In genomic region chr4:108318649-108319615, GRCm38 (mm10) we compare ENCODE assay signal across 8 mouse cellular contexts. TPM values are rescaled to one million over a fixed set of nuclear protein-coding genes. Genes with fewer than 3 reads are reported as not detected.
A peak's percentile ranks its signal among the peaks of the same experiment; 100 is the strongest.
DNase-seq lines count a peak whose midpoint lies in the region; ATAC-seq and TF ChIP-seq lines count a peak whose summit lies in the region.

No protein-coding gene starts in this region.

- TF ChIP-seq CTCF in CH12.LX (conservative IDR thresholded peaks at IDR 0.05 in 1 of 2, IDR thresholded peaks at IDR 0.05 in 1 of 2; ENCODE audit: low read depth in 2 of 2, low read length in 2 of 2): no peak

- in situ Hi-C loops in CH12.LX (cut with MboI; ENCODE audit: low pct_ligation_motif_present, low pct_unique_long_range_greater_than_20kb, low sequenced_read_pairs): no loop called here

- peak; percentile 46; the same call in 1 of the 2 replicates for TF ChIP-seq EP300 in CH12.LX (IDR thresholded peaks at IDR 0.05; ENCODE audit: low read length)

- no peaks in the 10 kb centered on the region for H3K9me3 ChIP-seq in heart, embryonic 15.5 days (replicated peaks)
- H3K9me3 ChIP-seq in CH12.LX (replicated peaks; ENCODE audit: low read length): no peaks in the 10 kb centered on the region
- no peaks in the 10 kb centered on the region for H3K9me3 ChIP-seq in liver, embryonic 12.5 days (replicated peaks)
- no peaks in the 10 kb centered on the region for H3K9me3 ChIP-seq in midbrain, embryonic 16.5 days (replicated peaks; ENCODE audit: control insufficient read depth, low read length, poor library complexity, severe bottlenecking)
- H3K9me3 ChIP-seq in hindbrain, embryonic 14.5 days (ENCODE audit: control insufficient read depth, low read length): no peaks in the 10 kb centered on the region

- no peak for TF ChIP-seq POLR2A in CH12.LX (IDR thresholded peaks at IDR 0.05; ENCODE audit: low read depth, low read length)

- dilution Hi-C loops in CH12.LX (cut with MboI; ENCODE audit: extremely low pct_ligation_motif_present, extremely low pct_unique_long_range_greater_than_20kb, low sequenced_read_pairs): no loop called here

- H3K4me1 ChIP-seq in heart, embryonic 15.5 days (replicated peaks): peaks cover 14% of the 10 kb centered on the region
- peaks cover 16 to 49% of the 10 kb centered on the region in 2 experiments for H3K4me1 ChIP-seq in CH12.LX (ENCODE audit: control insufficient read depth in 1 of 2, insufficient read depth in 2 of 2)
- peaks cover 19% of the 10 kb centered on the region; the same call in 1 of the 2 replicates for H3K4me1 ChIP-seq in liver, embryonic 12.5 days
- H3K4me1 ChIP-seq in midbrain, embryonic 16.5 days (ENCODE audit: control insufficient read depth, insufficient read depth, low read length): no peaks in the 10 kb centered on the region
- no peaks in the 10 kb centered on the region for H3K4me1 ChIP-seq in hindbrain, embryonic 14.5 days (replicated peaks; ENCODE audit: control insufficient read depth, insufficient read depth, low read length)

- 23% methylated on average over 6 of the region's 8 CpGs for WGBS in heart, embryonic 15.5 days
- 30% methylated on average over 8 of the region's 8 CpGs for WGBS in liver, embryonic 12.5 days (ENCODE audit: insufficient replicate concordance)
- 91% methylated on average over 7 of the region's 8 CpGs for WGBS in midbrain, embryonic 16.5 days
- WGBS in hindbrain, embryonic 14.5 days: 88% methylated on average over 7 of the region's 8 CpGs

- DNase-seq in heart, adult 11 months: no peak
- peak; percentile 65 for DNase-seq in CH12.LX (ENCODE audit: extremely low read depth)
- peak; percentile 82 to 84 for DNase-seq in spleen, postnatal 36 days (ENCODE audit: low spot score in 2 of 2)
- no peak for DNase-seq in hindbrain, embryonic 14.5 days (ENCODE audit: low spot score)
- no peak for DNase-seq in ovary, postnatal 36 days (ENCODE audit: low spot score)

- peak; percentile 47; the same call in 1 of the 2 replicates for ATAC-seq in heart, embryonic 15.5 days (replicated peaks; ENCODE audit: insufficient number of reproducible peaks, insufficient read depth, low FRiP score, low read depth)
- ATAC-seq in liver, embryonic 12.5 days: peak; percentile 54; the same call in 1 of the 2 replicates
- ATAC-seq in midbrain, embryonic 16.5 days: no peak
- ATAC-seq in hindbrain, embryonic 14.5 days (ENCODE audit: low FRiP score): no peak

- H3K79me2 ChIP-seq in CH12.LX (replicated peaks; ENCODE audit: control insufficient read depth, extremely low read depth, insufficient read depth, poor library complexity, severe bottlenecking): no peaks in the 10 kb centered on the region

- H3K9ac ChIP-seq in heart, embryonic 15.5 days: no peak overlapping the region
- H3K9ac ChIP-seq in CH12.LX (ENCODE audit: insufficient read depth, low read depth): no peak overlapping the region
- H3K9ac ChIP-seq in liver, embryonic 12.5 days: no peak overlapping the region
- no peak overlapping the region for H3K9ac ChIP-seq in midbrain, embryonic 16.5 days (ENCODE audit: low read depth, low read length)
- H3K9ac ChIP-seq in hindbrain, embryonic 14.5 days: no peak overlapping the region

- no peak overlapping the region for H3K4me3 ChIP-seq in heart, embryonic 15.5 days
- no peak overlapping the region for H3K4me3 ChIP-seq in CH12.LX (replicated peaks in 1 of 3; ENCODE audit: low read depth in 2 of 3, low read length in 2 of 3, poor library complexity in 1 of 3)
- H3K4me3 ChIP-seq in liver, embryonic 12.5 days: no peak overlapping the region
- H3K4me3 ChIP-seq in midbrain, embryonic 16.5 days (ENCODE audit: low read depth, low read length): no peak overlapping the region
- no peak overlapping the region for H3K4me3 ChIP-seq in hindbrain, embryonic 14.5 days (replicated peaks; ENCODE audit: low read length)

- TF ChIP-seq RAD21 in CH12.LX (IDR thresholded peaks at IDR 0.05; ENCODE audit: low read depth, low read length): no peak

- H3K27me3 ChIP-seq in heart, embryonic 15.5 days: no peaks in the 10 kb centered on the region
- H3K27me3 ChIP-seq in CH12.LX (replicated peaks): no peaks in the 10 kb centered on the region
- H3K27me3 ChIP-seq in liver, embryonic 12.5 days (replicated peaks): no peaks in the 10 kb centered on the region; the same call in 1 of the 2 replicates
- H3K27me3 ChIP-seq in midbrain, embryonic 16.5 days (ENCODE audit: control insufficient read depth, insufficient read depth, low read depth, low read length): no peaks in the 10 kb centered on the region
- no peaks in the 10 kb centered on the region for H3K27me3 ChIP-seq in hindbrain, embryonic 14.5 days (ENCODE audit: control insufficient read depth, insufficient read depth, low read length)

- H3K36me3 ChIP-seq in heart, embryonic 15.5 days: no peaks in the 10 kb centered on the region
- H3K36me3 ChIP-seq in CH12.LX (replicated peaks in 1 of 2; ENCODE audit: control insufficient read depth in 1 of 2, insufficient read depth in 1 of 2, low read length in 1 of 2): no peaks in the 10 kb centered on the region
- H3K36me3 ChIP-seq in liver, embryonic 12.5 days: no peaks in the 10 kb centered on the region
- no peaks in the 10 kb centered on the region for H3K36me3 ChIP-seq in midbrain, embryonic 16.5 days (ENCODE audit: control insufficient read depth, insufficient read depth, low read length)
- no peaks in the 10 kb centered on the region for H3K36me3 ChIP-seq in hindbrain, embryonic 14.5 days (replicated peaks; ENCODE audit: control insufficient read depth, insufficient read depth)

- no peak overlapping the region for H3K4me2 ChIP-seq in heart, embryonic 15.5 days
- no peak overlapping the region for H3K4me2 ChIP-seq in CH12.LX (ENCODE audit: insufficient read depth, low read depth, poor library complexity, severe bottlenecking)
- peak overlapping the region; percentile 4; the same call in 1 of the 2 replicates for H3K4me2 ChIP-seq in liver, embryonic 12.5 days
- H3K4me2 ChIP-seq in midbrain, embryonic 16.5 days (ENCODE audit: low read length): no peak overlapping the region
- H3K4me2 ChIP-seq in hindbrain, embryonic 14.5 days (replicated peaks): no peak overlapping the region

- H3K27ac ChIP-seq in heart, embryonic 15.5 days: no peak overlapping the region; the same call in 1 of the 2 replicates
- no peak overlapping the region for H3K27ac ChIP-seq in CH12.LX (ENCODE audit: insufficient read depth, low read depth)
- peak overlapping the region; percentile 63; the same call in 1 of the 2 replicates for H3K27ac ChIP-seq in liver, embryonic 12.5 days
- no peak overlapping the region for H3K27ac ChIP-seq in midbrain, embryonic 16.5 days (ENCODE audit: low read length)
- no peak overlapping the region for H3K27ac ChIP-seq in hindbrain, embryonic 14.5 days

TF ChIP-seq in CH12.LX, 34 proteins besides CTCF, POLR2A, EP300 and RAD21:
- TF ChIP-seq HCFC1 (IDR thresholded peaks at IDR 0.05; ENCODE audit: low read depth, low read length) (no peak), CHD2 (IDR thresholded peaks at IDR 0.05; ENCODE audit: low read length) (peak; percentile 54; the same call in 1 of the 2 replicates), TBP (conservative IDR thresholded peaks at IDR 0.05; ENCODE audit: low read depth, low read length) (0 out of 2 replicates have a peak, but pooled peaks have one; percentile 33), KAT2A (IDR thresholded peaks at IDR 0.05; ENCODE audit: insufficient replicate concordance, low read length) (no peak), ELF1 (IDR thresholded peaks at IDR 0.05; ENCODE audit: low read depth, low read length) (peak; percentile 72)

RNA-seq across cellular contexts. Expression of gene Coa7, which starts 9.0 kb away (rescaled TPM):
- 41.2 and 48.0 TPM in 2 replicates for polyA plus RNA-seq in heart, embryonic 15.5 days (2015; fragmentation: Nextera tagmentation; extraction: Ambion mirVana)
- total RNA-seq in CH12.LX (2012; rRNA removed) (24.2 and 27.0 TPM in 2 replicates), CH12.LX (2014; rRNA removed) (18.7 and 23.5 TPM in 2 replicates)
- 73.8 and 74.3 TPM in 2 replicates for polyA plus RNA-seq in CH12.LX (2012; ENCODE audit: insufficient read length, low read depth)
- polyA plus RNA-seq in liver, embryonic 12.5 days (2016; fragmentation: Nextera tagmentation; extraction: Ambion mirVana): 33.7 and 34.3 TPM in 2 replicates
- 46.8 and 58.5 TPM in 2 replicates for polyA plus RNA-seq in midbrain, embryonic 16.5 days (2015; fragmentation: Nextera tagmentation; extraction: Ambion mirVana)
- polyA plus RNA-seq in hindbrain, embryonic 14.5 days (2014; fragmentation: Nextera tagmentation; extraction: Ambion mirVana): 43.8 and 47.9 TPM in 2 replicates

RNA-seq across cellular contexts. Expression of gene Zyg11b, which starts 18.0 kb away (rescaled TPM):
- 6.7 and 8.3 TPM in 2 replicates for polyA plus RNA-seq in heart, embryonic 15.5 days (2015; fragmentation: Nextera tagmentation; extraction: Ambion mirVana)
- total RNA-seq in CH12.LX (2012; rRNA removed) (9.0 and 9.3 TPM in 2 replicates), CH12.LX (2014; rRNA removed) (13.9 and 14.2 TPM in 2 replicates)
- 10.9 and 11.8 TPM in 2 replicates for polyA plus RNA-seq in CH12.LX (2012; ENCODE audit: insufficient read length, low read depth)
- polyA plus RNA-seq in liver, embryonic 12.5 days (2016; fragmentation: Nextera tagmentation; extraction: Ambion mirVana): 4.0 and 4.5 TPM in 2 replicates
- polyA plus RNA-seq in midbrain, embryonic 16.5 days (2015; fragmentation: Nextera tagmentation; extraction: Ambion mirVana): 37.0 and 38.3 TPM in 2 replicates
- polyA plus RNA-seq in hindbrain, embryonic 14.5 days (2014; fragmentation: Nextera tagmentation; extraction: Ambion mirVana): 45.3 and 46.0 TPM in 2 replicates

Comparison
In these comparisons a context has a peak if more than half of its experiments do, and no peak if none do; other contexts are left out.
1. ATAC-seq: peak in heart, embryonic 15.5 days (single experiment) and liver, embryonic 12.5 days (single experiment); none in midbrain, embryonic 16.5 days (single experiment) and hindbrain, embryonic 14.5 days (single experiment).
2. DNase-seq: peak in CH12.LX (single experiment) and spleen, postnatal 36 days (2 of 2); none in heart, adult 11 months (single experiment), hindbrain, embryonic 14.5 days (single experiment) and ovary, postnatal 36 days (single experiment).